Comparison of ENCODE assay signal across 18 mouse cellular contexts in genomic region chr19:56946277-56946676, GRCm38 (mm10).
DNase-seq lines count a peak whose midpoint lies in the region; TF ChIP-seq lines count a peak whose summit lies in the region.
"Had no signal": no experiment of that assay in that cellular context is flagged by ENCODE, and none has a peak within 500 bp of the region (broad histone marks: within the 10 kb centered on the region; RNA-seq: fewer than 3 reads in every experiment).

No protein-coding gene starts in this region.

- 44% methylated on average over 7 of the region's 7 CpGs for WGBS in cerebellum, adult 2 months

- no peaks in the 10 kb centered on the region for H3K27me3 ChIP-seq in cerebellum, adult 2 months (ENCODE audit: control insufficient read depth, insufficient read depth, low read length)
- H3K27me3 ChIP-seq: CH12.LX; embryonic facial prominence, embryonic 13.5 days; embryonic facial prominence, embryonic 15.5 days; forebrain, embryonic 12.5 days; Patski had no signal

- no peak overlapping the region for H3K4me3 ChIP-seq in cerebellum, adult 2 months (replicated peaks; ENCODE audit: insufficient read depth, low read depth, low read length)
- H3K4me3 ChIP-seq: embryonic facial prominence, embryonic 13.5 days; embryonic facial prominence, embryonic 15.5 days; erythroblast, embryonic 14.5 days; forebrain, embryonic 10.5 days; forebrain, embryonic 12.5 days; gastrocnemius, adult 2 months had no signal

- TF ChIP-seq CTCF in cerebellum, adult 2 months (IDR thresholded peaks at IDR 0.05; ENCODE audit: borderline replicate concordance, insufficient read depth, low read depth, low read length) = no peak

- TF ChIP-seq POLR2A in cerebellum, adult 2 months (IDR thresholded peaks at IDR 0.05; ENCODE audit: borderline replicate concordance, insufficient read depth, low read length) = no peak

- H3K27ac ChIP-seq in cerebellum, adult 2 months (ENCODE audit: insufficient read depth, low read length) = peak overlapping the region; percentile 88
- H3K27ac ChIP-seq: embryonic facial prominence, embryonic 13.5 days; embryonic facial prominence, embryonic 15.5 days; forebrain, embryonic 10.5 days; forebrain, embryonic 12.5 days; gastrocnemius, adult 2 months had no signal

- H3K4me1 ChIP-seq in cerebellum, adult 2 months (ENCODE audit: control insufficient read depth, insufficient read depth, low read length) = peaks cover 58% of the 10 kb centered on the region
- H3K4me1 ChIP-seq: embryonic facial prominence, embryonic 13.5 days; embryonic facial prominence, embryonic 15.5 days; forebrain, embryonic 10.5 days; forebrain, embryonic 12.5 days had no signal

- peak in 1 of 2 experiments; percentile 57 for DNase-seq in cerebellum, adult 2 months
- no peak for DNase-seq in cerebellum, adult 9-10 months
- DNase-seq in cerebellum, postnatal 14 days = peak; percentile 61 to 65
- no peak for DNase-seq in cerebellum, adult 8-10 months
- no peak for DNase-seq in B cell, adult 2 months
- DNase-seq: adrenal gland, adult 8-10 months; adrenal gland, postnatal 14 days; adrenal gland, postnatal 36 days; cerebellum, adult 11-12 months; embryo, embryonic 11 days; gastrocnemius, adult 2 months had no signal

Comparison
In these comparisons a context has a peak if more than half of its experiments do, and no peak if none do; other contexts are left out.
1. DNase-seq: peak in cerebellum, postnatal 14 days (2 of 2); none in cerebellum, adult 9-10 months (single experiment), cerebellum, adult 8-10 months (single experiment) and B cell, adult 2 months (0 of 2).